Mouse (Mus musculus) MEL (cell line): Measurements from ENCODE around the gene Esx1.

Source experiments
- CHD2 ChIP-seq: IDR thresholded peaks from 2 replicates; pipeline ENCODE4 v1.6.1; 2011; ENCODE audit warnings: low read length, improper control_type of control experiment
- CTCF ChIP-seq, 3 experiments: IDR thresholded peaks in 2 of 3; conservative IDR thresholded peaks in 1 of 3; 2 replicates each; pipeline ENCODE4 v1.5.1; 2011 to 2012; ENCODE audit warnings: low read length in 3 of 3, low read depth in 2 of 3, mild to moderate bottlenecking in 2 of 3, improper control_type of control experiment in 1 of 3, inconsistent platforms in 1 of 3, mixed read lengths in 1 of 3, moderate library complexity in 1 of 3; ENCODE audit not compliant: control insufficient read depth in 1 of 3, insufficient read depth in 1 of 3, poor library complexity in 1 of 3, severe bottlenecking in 1 of 3
- EP300 ChIP-seq, 2 experiments: IDR thresholded peaks; 2 replicates each; pipeline ENCODE4 v1.6.1; 2011; ENCODE audit warnings: improper control_type of control experiment in 2 of 2, low read length in 2 of 2, low read depth in 1 of 2, mild to moderate bottlenecking in 1 of 2
- GATA1 ChIP-seq: IDR thresholded peaks from 2 replicates; pipeline ENCODE4 v1.6.1; 2011; ENCODE audit warnings: low read depth, low read length, improper control_type of control experiment
- MAX ChIP-seq: IDR thresholded peaks from 2 replicates; pipeline ENCODE4 v1.6.1; 2011; ENCODE audit warnings: low read length, improper control_type of control experiment
- MEF2A ChIP-seq: IDR thresholded peaks from 2 replicates; pipeline ENCODE4 v1.6.1; 2014; ENCODE audit warnings: low read depth, mild to moderate bottlenecking, inconsistent platforms, low read length, improper control_type of control experiment; ENCODE audit not compliant: poor library complexity, insufficient replicate concordance, severe bottlenecking; ENCODE audit errors: extremely low read depth
- MYC ChIP-seq: IDR thresholded peaks from 2 replicates; pipeline ENCODE4 v1.6.1; 2011; ENCODE audit warnings: low read depth, mild to moderate bottlenecking, low read length, improper control_type of control experiment, moderate library complexity
- POLR2A ChIP-seq, 2 experiments: IDR thresholded peaks; 2 replicates each; pipeline ENCODE4 v1.6.1; 2011 to 2012; ENCODE audit warnings: low read length in 2 of 2, mild to moderate bottlenecking in 2 of 2, control low read depth in 1 of 2, improper control_type of control experiment in 1 of 2, low read depth in 1 of 2, moderate library complexity in 1 of 2; ENCODE audit not compliant: control insufficient read depth in 1 of 2, insufficient read depth in 1 of 2, poor library complexity in 1 of 2
- USF1 ChIP-seq: IDR thresholded peaks from 2 replicates; pipeline ENCODE4 v1.6.1; 2014; ENCODE audit warnings: low read depth, mild to moderate bottlenecking, inconsistent platforms, low read length, improper control_type of control experiment, moderate library complexity
- USF2 ChIP-seq, 2 experiments: IDR thresholded peaks; 2 replicates each; pipeline ENCODE4 v1.6.1; 2011 to 2012; ENCODE audit warnings: improper control_type of control experiment in 2 of 2, low read length in 2 of 2, borderline replicate concordance in 1 of 2, inconsistent platforms in 1 of 2, low read depth in 1 of 2, mild to moderate bottlenecking in 1 of 2; ENCODE audit not compliant: insufficient read depth in 1 of 2
- ZC3H11A ChIP-seq: IDR thresholded peaks from 2 replicates; pipeline ENCODE4 v1.6.1; 2012; ENCODE audit warnings: low read depth, mild to moderate bottlenecking, inconsistent platforms, low read length, improper control_type of control experiment

- no peak for TF ChIP-seq USF1
- TF ChIP-seq POLR2A (IDR thresholded peaks at IDR 0.05; ENCODE audit: control insufficient read depth in 1 of 2, insufficient read depth in 1 of 2, low read depth in 1 of 2, low read length in 2 of 2, poor library complexity in 1 of 2), result no peak
- TF ChIP-seq CTCF (IDR thresholded peaks at IDR 0.05 in 2 of 3, conservative IDR thresholded peaks at IDR 0.05 in 1 of 3; ENCODE audit: control insufficient read depth in 1 of 3, insufficient read depth in 1 of 3, low read depth in 2 of 3, low read length in 3 of 3, poor library complexity in 1 of 3, severe bottlenecking in 1 of 3), result no peak
- TF ChIP-seq USF2 (IDR thresholded peaks at IDR 0.05; ENCODE audit: borderline replicate concordance in 1 of 2, insufficient read depth in 1 of 2, low read depth in 1 of 2, low read length in 2 of 2), result no peak
- TF ChIP-seq CHD2, result no peak
- TF ChIP-seq MEF2A, result no peak
- TF ChIP-seq MAX, result no peak
- TF ChIP-seq ZC3H11A, result no peak
- no peak for TF ChIP-seq MYC
- TF ChIP-seq EP300 (IDR thresholded peaks at IDR 0.05; ENCODE audit: low read depth in 1 of 2, low read length in 2 of 2), result no peak
- no peak for TF ChIP-seq GATA1
Measured at GRCm38 (mm10) chrX:137127542-137127941, 5.7 kb upstream of the Esx1 start.
